Mouse (Mus musculus) limb, embryonic 14.5 days (tissue): ENCODE measurements around the gene Rnf212. TPM values are rescaled to one million over a fixed set of nuclear protein-coding genes. Genes with fewer than 3 reads are reported as not detected.
"Not testable (repeated sequence)": the region's sequence is repeated elsewhere in the genome, so short reads cannot be mapped to it uniquely, and the experiment has no call there.

ENCODE experiments used
- ATAC-seq: fragments of 200-750 bp; cut with Nextera tagmentation; 2 replicates; pipeline ENCODE4 v1.8.0; 2017; ENCODE audit warnings: low read depth, moderate number of reproducible peaks, moderate TSS enrichment; ENCODE audit not compliant: low FRiP score
- DNase-seq: peaks from one replicate; pipeline ENCODE4 v3.0.0-alpha.2; 2015; ENCODE audit warnings: low spot score
- H3K27ac ChIP-seq: fragments of 300-500 bp; sonication (generic); replicated peaks from 2 replicates; pipeline ENCODE4 v1.5.1; 2014; ENCODE audit warnings: low read depth, mild to moderate bottlenecking, low read length, moderate library complexity, mixed read lengths
- H3K27me3 ChIP-seq: fragments of 300-500 bp; sonication (generic); 2 replicates; pipeline ENCODE4 v1.6.1; 2014; ENCODE audit warnings: low read length, mixed read lengths; ENCODE audit not compliant: control insufficient read depth, insufficient read depth
- H3K36me3 ChIP-seq: fragments of 300-500 bp; sonication (generic); 2 replicates; pipeline ENCODE4 v1.6.1; 2014; ENCODE audit warnings: mild to moderate bottlenecking, low read length, moderate library complexity, mixed read lengths; ENCODE audit not compliant: control insufficient read depth, insufficient read depth
- H3K4me1 ChIP-seq: fragments of 300-500 bp; sonication (generic); 2 replicates; pipeline ENCODE4 v1.6.1; 2014; ENCODE audit warnings: antibody characterized with exemption, low read length, mixed read lengths; ENCODE audit not compliant: control insufficient read depth, insufficient read depth
- H3K4me2 ChIP-seq: fragments of 300-500 bp; sonication (generic); replicated peaks from 2 replicates; pipeline ENCODE4 v1.6.1; 2014; ENCODE audit warnings: low read depth, mild to moderate bottlenecking, low read length, moderate library complexity; ENCODE audit not compliant: severe bottlenecking
- H3K4me3 ChIP-seq: fragments of 300-500 bp; sonication (generic); replicated peaks from 2 replicates; pipeline ENCODE4 v1.5.1; 2014; ENCODE audit warnings: low read length
- H3K9ac ChIP-seq: fragments of 300-500 bp; sonication (generic); 2 replicates; pipeline ENCODE4 v1.6.1; 2014; ENCODE audit warnings: mild to moderate bottlenecking, low read depth, low read length, moderate library complexity; ENCODE audit not compliant: severe bottlenecking
- H3K9me3 ChIP-seq: fragments of 300-500 bp; sonication (generic); 2 replicates; pipeline ENCODE4 v1.6.1; 2016; ENCODE audit warnings: low read length; ENCODE audit not compliant: control insufficient read depth
- POLR2A ChIP-seq: fragments of 200-500 bp; IDR thresholded peaks from 2 replicates; pipeline ENCODE4 v1.8.0; 2012; ENCODE audit warnings: inconsistent platforms, mild to moderate bottlenecking, moderate library complexity, borderline replicate concordance; ENCODE audit not compliant: insufficient read depth, insufficient read length; ENCODE audit errors: extremely low read depth
- WGBS: fragments of 180-500 bp; shearing (Covaris S2); extraction: QIAGEN DNeasy Blood & Tissue Kit; methylation state at CpG from one replicate; pipeline ENCODE4 v1.1.7; 2014; 5-methylcytosine and 5-hydroxymethylcytosine counted together
- polyA plus RNA-seq, 2 experiments: library from polyadenylated mRNA; depleted of rRNA in 1 of 2; stranded (reverse) in 1 of 2; unstranded in 1 of 2; fragments of >200 nt; fragmentation: Nextera tagmentation in 1 of 2; extraction: Ambion mirVana in 1 of 2; gene quantifications; 2 replicates each; pipeline versions ENCODE4 v1.2.1 to v1.2.3; 2012 to 2014

Gene Rnf212
- polyA plus RNA-seq, 2 experiments = not detected

DNA sequence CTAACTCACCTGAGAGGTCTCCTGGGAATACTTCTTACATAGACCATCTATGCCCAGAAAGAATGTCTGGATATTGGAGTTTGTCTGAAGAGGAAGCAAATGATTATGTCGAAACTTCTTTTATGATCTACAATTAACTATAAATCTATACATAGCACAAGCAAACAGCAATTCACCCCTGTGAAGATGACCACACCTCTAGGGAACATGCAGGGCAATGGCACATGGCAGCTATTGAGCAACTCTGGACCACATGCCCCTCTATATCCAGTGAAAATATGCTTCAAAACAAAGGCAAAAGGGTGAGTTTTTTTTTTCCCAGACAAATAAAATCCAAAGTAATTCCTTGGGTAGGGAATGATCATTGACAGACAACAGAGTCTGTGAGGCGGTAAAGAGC lies 14.8 kb downstream of the Rnf212 start:
- no peak for ATAC-seq
- Histone ChIP-seq H3K4me1 (no peaks in the 10 kb centered on the region), H3K27ac (no peak overlapping the region), H3K9ac (no peak overlapping the region), H3K27me3 (no peaks in the 10 kb centered on the region), H3K4me2 (no peak overlapping the region), H3K9me3 (no peaks in the 10 kb centered on the region), H3K36me3 (no peaks in the 10 kb centered on the region), H3K4me3 (no peak overlapping the region)
- TF ChIP-seq POLR2A = no peak
- 86% methylated on average over 2 of the region's 2 CpGs for WGBS
- DNase-seq = no peak

DNA sequence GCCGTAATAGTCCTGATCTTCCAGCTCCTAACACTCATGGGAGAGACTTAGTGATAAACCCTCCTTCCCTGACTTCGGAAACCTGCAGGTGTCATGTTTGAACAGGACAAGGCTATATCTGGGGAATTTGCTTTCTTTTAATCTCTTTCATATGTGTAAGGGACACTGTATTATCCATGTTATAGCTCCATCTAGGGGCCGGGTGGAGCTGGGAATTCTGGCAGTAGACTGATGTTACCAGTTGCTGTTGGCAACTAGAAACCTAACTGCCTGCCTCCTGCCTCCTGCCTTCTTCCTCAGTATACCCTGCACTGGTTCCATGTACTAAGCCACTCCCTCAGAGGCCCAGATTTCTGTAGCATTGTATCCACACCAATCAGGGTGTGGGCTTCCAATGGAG lies 16.4 kb downstream of the Rnf212 start:
- WGBS = 48% methylated on average over 3 of the region's 3 CpGs
- Histone ChIP-seq H3K9me3 (no peaks in the 10 kb centered on the region), H3K9ac (no peak overlapping the region), H3K4me1 (no peaks in the 10 kb centered on the region), H3K4me3 (no peak overlapping the region), H3K27ac (no peak overlapping the region), H3K36me3 (no peaks in the 10 kb centered on the region), H3K27me3 (no peaks in the 10 kb centered on the region), H3K4me2 (no peak overlapping the region)
- ATAC-seq (no peak), DNase-seq (peak; percentile 29)
- TF ChIP-seq POLR2A = no peak

DNA sequence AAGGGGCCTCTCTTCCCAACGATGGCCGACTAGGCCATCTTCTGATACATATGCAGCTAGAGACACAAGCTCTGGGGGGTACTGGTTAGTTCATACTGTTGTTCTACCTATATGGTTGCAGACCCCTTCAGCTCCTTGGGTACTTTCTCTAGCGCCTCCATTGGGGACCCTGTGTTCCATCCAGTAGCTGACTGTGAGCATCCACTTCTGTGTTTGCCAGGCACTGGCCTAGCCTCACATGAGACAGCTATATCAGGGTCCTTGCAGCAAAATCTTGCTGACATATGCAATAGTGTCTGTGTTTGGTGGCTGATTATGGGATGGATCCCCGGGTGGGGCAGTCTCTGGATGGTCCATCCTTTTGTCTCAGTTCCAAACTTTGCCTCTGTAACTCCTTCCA lies 23.5 kb downstream of the Rnf212 start:
- not testable (repeated sequence) for H3K27me3 ChIP-seq, H3K27ac ChIP-seq, ATAC-seq, DNase-seq, H3K9ac ChIP-seq, H3K4me3 ChIP-seq, H3K36me3 ChIP-seq, H3K4me2 ChIP-seq, H3K9me3 ChIP-seq, H3K4me1 ChIP-seq
- WGBS = 78% methylated on average over 4 of the region's 4 CpGs

DNA sequence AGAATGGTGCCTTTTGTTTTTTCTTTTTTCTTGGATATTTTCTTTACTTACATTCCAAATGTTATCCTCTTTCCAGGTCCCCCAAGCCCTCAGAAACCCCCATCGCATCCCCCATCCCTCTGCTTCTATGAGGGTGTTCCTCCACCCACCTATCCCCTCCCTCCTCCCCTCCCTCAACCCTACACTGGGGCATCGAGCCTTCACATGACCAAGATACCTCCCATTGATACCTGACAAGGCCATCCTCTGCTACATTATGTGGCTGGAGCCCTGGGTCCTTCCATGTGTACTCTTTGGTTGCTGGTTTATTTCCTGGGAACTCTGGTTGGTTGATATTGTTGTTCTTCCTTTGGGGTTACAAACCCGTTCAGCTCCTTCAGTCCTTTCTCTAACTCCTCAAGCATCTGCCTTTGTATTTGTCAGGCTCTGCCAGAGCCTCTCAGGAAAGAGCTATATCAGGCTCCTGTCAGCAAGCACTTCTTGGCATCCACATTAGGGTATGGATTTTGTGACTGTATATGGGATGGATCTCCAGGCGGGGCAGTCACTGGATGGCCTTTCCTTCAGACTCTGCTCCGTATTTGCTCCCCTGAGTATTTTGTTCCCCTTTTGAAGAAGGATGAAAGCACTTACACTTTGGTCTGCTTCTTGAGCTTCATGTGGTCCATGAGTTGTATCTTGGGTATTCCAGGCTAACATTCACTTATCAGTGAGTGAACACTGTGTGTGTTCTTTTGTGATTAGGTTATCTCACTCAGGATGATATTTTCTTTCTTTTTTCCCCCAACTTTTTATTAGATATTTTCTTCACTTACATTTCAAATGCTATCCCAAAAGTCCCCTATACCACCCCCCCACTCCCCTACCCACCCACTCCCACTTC lies 24.2 kb downstream of the Rnf212 start:
- no peak for DNase-seq
- Histone ChIP-seq H3K4me1 (no peaks in the 10 kb centered on the region), H3K36me3 (no peaks in the 10 kb centered on the region), H3K27ac (no peak overlapping the region), H3K4me3 (no peak overlapping the region), H3K9me3 (no peaks in the 10 kb centered on the region), H3K9ac (no peak overlapping the region), H3K4me2 (no peak overlapping the region), H3K27me3 (no peaks in the 10 kb centered on the region)
- TF ChIP-seq POLR2A = no peak
- 81% methylated on average over 5 of the region's 5 CpGs for WGBS
- no peak for ATAC-seq

DNA sequence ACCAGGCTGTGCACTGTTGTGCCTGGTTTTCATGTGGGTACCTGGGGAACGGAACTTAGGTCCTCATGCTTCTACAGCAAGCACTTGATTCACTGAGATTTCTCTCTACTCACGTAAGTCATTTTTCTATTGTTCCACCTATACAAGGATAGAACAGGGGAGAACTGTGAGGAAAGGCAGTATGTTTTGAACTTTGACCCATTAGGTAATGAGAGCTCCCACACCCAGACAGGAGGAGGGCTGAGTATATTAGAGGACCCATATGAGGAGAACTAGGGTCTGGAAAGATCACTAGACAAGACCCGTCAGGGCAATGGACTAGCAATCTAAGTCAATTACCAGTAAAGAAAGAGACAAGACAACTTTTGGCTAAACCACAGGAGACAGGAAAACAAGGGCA lies 30.2 kb downstream of the Rnf212 start:
- Histone ChIP-seq H3K27me3 (no peaks in the 10 kb centered on the region), H3K4me3 (no peak overlapping the region), H3K9me3 (no peaks in the 10 kb centered on the region), H3K27ac (no peak overlapping the region), H3K4me2 (no peak overlapping the region), H3K9ac (no peak overlapping the region), H3K36me3 (no peaks in the 10 kb centered on the region), H3K4me1 (no peaks in the 10 kb centered on the region)
- DNase-seq (no peak), ATAC-seq (no peak)
- 83% methylated on average over 3 of the region's 3 CpGs for WGBS
- no peak for TF ChIP-seq POLR2A
